Mouse (Mus musculus) kidney, adult 2 months (tissue): ENCODE measurements at regions not wholly inside any gene's neighbourhood (a gene's known extent, or its start where the extent isn't known, plus 50 kb on each side); places are given as distances from the start of the nearest gene placed in this dataset.

Experiments
- CTCF ChIP-seq: fragments of 200-500 bp; conservative IDR thresholded peaks from 2 replicates; pipeline ENCODE4 v1.5.1; 2011; ENCODE audit warnings: low read depth, mild to moderate bottlenecking, control low read depth, low read length, moderate library complexity, mixed read lengths; ENCODE audit not compliant: insufficient read depth, insufficient read length
- POLR2A ChIP-seq: fragments of 200-500 bp; IDR thresholded peaks from one replicate; pipeline ENCODE4 v1.6.1; 2011; ENCODE audit warnings: low read depth, low read length, control low read depth

DNA sequence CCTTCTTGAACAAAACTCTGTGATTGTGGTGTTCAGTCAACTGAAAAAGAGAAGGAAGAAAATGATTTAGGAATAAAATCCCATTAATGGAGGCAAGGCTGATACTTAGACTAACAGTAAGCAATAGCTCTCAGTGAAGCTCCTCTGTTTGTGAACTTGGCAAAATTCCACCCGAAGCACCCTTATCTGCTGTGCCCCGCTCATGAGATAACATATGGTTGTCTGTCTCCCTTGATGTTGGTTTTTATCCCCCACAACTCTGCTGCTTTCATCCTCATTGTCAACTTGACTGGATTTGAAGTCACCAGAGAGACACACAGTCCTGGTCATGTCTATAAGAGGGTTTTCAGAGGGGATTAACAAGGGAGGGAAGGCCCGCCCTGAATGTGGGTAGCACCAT is 646.1 kb downstream of the Sox6 start:
- TF ChIP-seq CTCF (no peak), POLR2A (no peak)
